Mouse (Mus musculus) embryo, embryonic 10 days (tissue): ENCODE data around the gene Fam186b.
"Not testable (repeated sequence)": the region's sequence is repeated elsewhere in the genome, so short reads cannot be mapped to it uniquely, and the experiment has no call there.

Experiments
- DNase-seq: peaks from one replicate; pipeline ENCODE4 v3.0.0-alpha.2; 2015; ENCODE audit warnings: low spot score

Fam186b gene

DNA sequence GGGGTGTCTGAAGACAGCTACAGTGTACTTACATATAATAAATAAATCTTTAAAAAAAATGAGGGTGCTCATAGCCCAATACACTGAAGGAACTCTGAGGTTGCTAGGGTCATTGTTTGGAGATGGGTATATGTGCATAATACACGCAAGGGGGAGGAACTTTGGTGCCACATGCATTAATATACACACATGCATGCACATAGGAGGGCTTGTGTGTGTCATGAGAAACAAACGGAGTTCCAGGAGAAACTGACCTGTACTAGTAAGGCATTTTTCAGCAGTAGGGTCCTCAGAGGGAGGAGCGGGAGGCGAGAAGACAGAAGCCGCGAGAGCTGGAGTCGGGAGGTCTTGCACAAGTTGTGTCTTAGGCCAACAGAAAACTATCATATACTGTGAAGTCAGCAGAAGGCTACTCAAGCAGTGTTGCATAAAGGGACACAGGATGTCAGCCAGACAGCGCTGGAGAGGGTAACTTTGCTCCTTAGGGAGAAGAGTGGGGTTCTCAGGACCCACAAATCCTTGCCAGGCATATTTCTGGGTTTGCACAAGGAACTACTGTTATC is 36.4 kb downstream of the Fam186b start:
- no peak for DNase-seq

DNA sequence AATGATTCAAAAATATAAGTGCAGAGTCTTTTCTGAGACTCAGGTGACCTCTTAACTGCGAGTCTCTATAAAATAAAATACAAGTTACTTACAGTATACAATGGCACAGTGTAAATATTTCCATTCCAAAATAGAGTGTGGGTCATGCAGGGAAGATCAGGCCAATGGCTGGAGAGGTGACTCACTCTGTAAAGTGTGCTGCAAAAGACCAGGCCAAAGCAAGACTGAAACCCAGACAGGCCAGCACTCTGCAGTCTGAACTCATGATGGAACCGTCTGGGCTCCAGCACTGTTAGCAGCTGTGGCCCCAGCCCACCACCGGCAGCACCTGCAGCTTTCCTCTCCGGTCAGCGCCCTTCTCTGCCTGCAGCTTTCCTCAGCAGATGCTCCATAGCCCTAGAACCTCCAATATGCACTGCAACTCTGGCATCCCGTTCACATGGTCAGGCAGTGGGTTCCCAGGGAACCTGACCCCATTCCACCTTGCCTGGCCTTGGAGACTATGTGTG is 40.4 kb downstream of the Fam186b start:
- DNase-seq = no peak

DNA sequence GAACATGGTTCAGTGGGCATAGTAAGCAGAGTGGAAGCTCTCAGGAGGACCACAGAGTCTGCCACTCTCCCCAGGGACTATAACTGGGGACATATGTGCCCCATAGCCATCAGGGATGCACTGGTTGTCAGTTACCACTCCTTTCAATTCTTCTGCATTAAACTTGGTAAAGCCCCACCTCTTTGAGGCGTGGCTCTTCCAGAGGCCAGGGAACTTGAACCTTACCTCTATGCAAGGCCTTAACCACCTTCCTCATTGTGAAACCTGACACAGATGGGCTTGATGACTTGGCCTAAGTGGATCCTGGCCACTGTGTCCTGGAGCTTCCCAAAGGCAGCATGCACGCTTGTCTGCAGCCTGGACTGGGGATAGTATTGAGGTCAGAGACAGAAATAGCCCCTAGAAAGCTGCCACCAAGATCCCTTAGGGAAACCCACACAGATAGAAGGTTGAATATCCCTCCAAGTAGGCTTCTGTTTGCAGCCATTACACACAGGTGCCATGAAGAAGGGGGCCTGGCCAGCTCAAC is 41.1 kb downstream of the Fam186b start:
- no peak for DNase-seq

DNA sequence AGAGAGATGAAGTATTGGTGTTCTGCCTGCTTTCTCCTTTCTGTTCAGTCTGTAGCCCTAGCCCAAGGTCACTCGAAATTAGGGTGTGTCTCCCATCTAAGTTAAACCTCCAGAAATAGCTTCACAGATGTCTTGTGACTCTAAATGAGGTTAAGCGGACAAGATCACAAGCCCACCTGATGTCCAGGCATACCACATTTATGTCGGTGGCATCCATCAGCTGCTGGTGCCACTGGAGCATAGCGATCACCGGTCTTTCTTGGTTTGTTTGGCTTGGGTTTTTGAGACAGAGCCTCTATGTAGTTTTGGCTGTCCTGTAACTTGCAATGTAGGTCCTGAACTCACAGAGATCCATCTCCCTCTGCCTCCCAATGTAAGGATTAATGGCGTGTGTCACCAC is 41.9 kb downstream of the Fam186b start:
- DNase-seq = no peak

DNA sequence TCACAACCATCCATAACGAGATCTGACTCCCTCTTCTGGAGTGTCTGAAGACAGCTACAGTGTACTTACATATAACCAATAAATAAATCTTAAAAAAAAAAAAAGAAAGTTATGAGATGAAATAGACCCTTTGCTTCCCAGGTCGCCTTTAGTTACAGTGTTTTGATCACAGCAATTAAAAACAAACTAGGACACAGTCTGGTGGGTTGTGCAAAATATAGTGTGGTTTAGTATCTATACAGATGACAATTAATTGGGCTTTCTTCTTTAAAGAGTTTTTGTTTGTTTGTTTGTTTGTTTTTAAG is 42.6 kb downstream of the Fam186b start:
- DNase-seq = not testable (repeated sequence)

DNA sequence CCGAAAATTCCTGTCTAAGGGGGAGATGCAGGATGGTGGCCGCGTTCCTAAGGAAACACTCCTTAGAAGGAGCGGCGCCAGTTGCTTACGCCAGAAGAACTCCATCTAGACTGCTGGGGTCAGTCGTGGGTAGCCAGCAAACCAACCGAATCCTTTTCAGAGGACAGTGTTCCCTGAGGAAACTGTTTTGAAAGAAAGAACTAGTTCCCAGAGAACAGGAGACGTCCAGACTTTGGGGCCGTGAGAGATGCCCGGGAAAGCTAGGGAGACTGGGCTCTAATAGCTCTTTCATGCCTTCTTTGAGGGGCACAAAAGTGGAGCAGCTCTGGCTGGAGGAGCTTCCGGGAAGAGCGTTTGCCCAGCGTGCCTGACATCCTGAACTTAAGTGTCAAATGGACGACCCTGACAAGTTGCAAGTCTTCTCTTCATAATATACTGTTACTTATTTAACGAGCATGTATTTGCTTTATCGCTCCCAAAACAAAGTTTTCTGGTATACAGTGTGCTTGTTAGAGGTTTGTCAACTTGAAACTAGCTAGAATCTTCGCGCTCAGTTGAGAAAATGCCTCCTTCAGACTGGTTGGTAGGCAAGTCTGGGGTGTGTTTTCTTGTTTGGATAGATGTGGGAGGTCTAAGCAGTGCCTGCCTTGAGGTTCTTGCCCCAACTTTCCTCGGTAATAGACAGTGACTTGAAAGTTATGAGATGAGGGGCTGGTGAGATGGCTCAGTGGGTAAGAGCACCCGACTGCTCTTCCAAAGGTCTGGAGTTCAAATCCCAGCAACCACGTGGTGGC is 43.1 kb downstream of the Fam186b start:
- peak; percentile 68 for DNase-seq

DNA sequence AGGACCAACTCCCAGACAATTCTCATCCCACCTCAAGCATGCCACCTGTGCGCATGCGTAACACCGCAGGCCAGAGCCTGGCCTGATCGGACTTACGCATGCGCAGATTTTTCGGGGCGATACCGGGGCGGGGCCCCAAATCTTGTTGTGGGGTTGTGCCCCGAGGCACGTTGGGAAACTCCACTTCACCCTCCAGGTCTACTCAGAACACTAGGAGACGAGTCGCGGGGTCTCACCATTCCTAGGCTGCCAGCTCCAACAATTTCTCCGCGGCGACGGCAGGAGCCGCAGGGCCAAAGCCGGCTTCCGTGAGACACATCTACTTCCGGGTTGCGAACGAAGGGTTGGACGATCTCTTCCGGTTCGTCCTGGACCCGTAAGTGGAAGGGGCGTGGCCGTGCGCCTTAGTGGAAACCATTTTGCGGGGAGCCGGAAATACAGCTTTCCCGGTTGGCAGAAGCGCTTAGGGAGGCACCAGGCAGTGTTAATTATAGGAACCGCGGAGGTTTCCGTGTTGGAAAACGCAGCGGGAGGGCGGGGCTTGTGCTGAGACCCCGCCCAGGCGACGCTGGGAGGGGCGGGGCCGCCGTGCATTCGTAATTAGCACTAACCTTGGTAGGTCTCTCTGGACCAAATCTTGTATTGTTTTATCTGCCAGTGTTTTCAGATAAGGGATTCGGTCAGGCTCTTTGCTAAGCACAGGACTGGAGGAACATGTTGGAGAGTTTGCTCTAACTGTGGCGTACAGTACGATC is 43.9 kb downstream of the Fam186b start, which contains the start of gene Mcrs1:
Gene Mcrs1, minus strand, starts transcription at position 336 of the 755 bp plus-strand sequence.
- DNase-seq = peak; percentile 100

DNA sequence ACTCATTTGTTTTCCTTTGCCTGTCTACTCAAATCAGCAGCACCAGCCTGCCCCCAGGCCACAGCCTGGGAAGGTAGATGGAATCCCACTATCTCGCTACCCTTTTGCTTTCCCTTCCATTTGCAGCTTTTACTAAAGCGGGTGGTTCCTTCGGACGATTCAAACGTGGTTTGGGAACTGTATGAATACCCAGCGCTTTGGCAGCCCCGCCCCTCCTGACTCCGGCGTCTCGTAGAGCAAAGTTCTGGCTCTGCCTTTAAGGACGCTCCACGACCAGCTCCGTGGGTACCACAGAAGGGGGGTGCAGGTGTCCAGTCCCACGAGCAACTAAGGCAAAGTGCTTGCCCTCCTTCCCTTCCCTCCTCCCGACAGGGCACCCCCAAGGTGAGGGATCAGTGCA is 44.6 kb downstream of the Fam186b start:
- DNase-seq = not testable (repeated sequence)

DNA sequence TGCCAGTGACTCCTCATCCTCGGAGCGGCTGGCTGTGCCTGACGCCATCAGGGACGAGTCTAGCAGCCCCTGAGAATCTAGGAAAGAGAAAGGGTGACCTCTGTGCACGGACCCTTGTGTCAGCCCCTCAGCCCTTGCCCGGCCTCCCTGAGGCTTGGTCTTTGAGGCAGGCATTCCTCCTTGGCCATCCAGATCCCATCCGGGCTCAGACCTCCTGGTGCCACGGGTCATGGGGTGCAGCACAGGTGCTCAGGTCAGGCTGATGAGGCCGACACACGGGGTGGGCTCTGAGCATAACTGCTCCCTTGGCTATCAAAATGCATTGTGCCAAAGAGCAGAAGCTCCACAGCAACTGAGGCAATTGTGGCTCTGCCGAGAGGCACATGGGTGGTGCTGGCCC is 45.8 kb downstream of the Fam186b start:
- DNase-seq = no peak

DNA sequence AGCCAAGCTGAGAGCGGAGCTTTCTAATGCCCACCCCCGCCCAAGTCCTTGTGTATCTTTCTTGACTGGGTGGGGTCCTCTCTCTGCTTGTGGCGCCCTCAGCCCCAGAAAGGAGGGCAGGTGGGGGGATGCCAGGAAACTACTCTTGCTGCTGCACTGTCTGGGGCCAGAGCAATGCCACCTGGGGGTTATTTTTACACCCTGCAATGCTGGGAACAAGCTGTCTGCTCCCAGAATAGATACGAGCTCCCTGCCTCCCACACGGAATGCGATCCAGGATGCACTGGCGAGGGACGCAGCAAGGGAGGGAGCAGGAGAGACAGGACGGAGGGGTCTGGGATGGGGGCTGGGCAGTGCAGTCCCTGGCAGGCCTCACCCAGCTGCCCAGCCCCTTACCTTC is 46.7 kb downstream of the Fam186b start:
- DNase-seq = no peak

DNA sequence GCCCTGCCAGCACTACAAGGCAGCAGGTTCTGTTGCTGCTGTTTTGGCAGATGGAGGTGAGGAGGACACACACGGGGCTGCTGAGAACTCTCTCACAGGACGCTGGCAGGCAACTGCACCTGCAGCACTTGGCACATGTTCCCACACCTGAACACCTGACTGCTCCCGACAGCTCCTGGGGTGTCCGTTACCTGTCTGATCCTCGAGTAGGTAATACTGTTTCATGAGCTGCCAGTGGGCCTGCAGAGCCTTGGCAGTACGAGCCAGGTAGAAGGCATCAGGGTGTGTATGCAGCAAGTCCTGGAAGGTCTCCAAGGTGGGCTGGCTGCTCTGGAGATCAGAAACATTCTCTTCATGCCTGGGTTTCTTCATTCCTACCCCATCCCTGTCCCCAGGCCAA is 49.0 kb downstream of the Fam186b start:
- DNase-seq = not testable (repeated sequence)

DNA sequence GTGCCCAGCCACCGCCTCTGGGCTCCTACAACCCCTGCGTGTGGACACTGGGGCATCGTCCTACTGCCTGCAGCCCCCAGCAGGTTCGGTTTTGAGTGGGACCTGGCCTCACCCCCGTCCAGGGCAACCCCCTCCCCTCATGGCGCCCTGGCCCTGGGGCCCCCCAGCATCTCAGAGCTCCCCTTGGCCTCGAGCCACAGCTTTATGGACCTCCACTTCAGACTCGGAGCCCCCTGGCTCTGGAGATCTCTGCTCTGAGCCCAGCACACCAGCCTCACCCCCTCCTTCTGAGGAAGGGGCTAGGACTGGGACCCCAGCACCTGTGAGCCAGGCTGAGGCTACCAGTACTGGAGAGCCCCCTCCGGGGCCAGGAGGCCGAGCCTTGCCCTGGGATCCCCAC is 53.6 kb downstream of the Fam186b start:
- DNase-seq = no peak

DNA sequence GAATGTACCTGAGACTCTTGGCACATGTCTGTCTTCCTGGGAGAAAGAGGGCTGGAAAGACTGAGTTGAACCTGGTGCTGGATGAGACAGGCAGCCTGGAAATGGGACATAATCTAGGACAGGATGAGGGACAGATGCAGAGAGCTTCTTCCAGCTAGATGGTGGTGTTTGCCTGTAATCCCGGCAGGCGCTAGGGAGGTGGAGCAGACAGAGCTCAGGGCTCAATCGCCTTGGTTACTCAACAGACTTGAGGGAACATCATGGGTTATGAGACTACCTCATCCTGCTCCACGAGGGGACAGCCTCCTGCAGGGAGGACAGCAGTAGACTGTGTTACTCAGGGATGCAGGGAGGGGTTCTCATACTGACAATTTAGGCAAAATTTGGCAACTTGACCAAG is 54.4 kb downstream of the Fam186b start:
- DNase-seq = no peak

DNA sequence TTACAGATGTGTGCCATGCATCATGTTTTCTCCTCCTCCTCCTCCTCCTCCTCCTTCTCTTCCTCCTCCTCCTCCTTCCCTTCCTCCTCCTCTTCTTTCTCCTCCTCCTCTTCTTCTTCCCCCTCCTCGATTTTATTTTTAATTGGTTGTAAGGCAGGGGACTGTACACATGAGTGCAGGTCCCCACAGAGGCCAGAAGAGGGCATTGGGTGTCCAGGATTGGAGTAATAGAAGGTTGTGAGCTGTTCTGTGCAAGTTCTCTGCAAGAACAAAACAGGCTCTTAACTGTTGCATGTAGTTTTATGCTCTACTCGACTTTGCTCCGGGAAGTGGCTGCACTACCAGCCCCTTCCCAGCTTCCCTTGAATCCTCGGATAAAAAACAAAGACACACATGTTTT is 55.6 kb downstream of the Fam186b start:
- no peak for DNase-seq

DNA sequence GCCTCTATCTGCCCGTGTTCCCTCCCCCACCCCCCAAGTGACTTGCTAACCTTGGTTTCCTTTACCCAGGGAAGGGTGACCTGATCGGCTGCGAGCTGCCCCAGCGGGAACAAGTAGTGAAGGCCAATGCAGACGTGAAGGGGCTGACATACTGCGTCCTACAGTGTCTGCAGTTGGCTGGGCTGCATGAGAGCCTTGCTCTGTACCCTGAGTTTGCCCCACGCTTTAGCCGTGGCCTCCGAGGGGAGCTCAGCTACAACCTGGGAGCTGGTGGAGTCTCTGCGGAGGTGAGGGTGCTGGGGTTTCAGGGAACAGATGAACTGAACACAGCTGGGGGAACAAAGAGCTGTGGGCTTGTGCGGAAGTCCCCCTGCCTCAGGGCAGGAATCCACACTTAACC is 57.7 kb downstream of the Fam186b start:
- no peak for DNase-seq

DNA sequence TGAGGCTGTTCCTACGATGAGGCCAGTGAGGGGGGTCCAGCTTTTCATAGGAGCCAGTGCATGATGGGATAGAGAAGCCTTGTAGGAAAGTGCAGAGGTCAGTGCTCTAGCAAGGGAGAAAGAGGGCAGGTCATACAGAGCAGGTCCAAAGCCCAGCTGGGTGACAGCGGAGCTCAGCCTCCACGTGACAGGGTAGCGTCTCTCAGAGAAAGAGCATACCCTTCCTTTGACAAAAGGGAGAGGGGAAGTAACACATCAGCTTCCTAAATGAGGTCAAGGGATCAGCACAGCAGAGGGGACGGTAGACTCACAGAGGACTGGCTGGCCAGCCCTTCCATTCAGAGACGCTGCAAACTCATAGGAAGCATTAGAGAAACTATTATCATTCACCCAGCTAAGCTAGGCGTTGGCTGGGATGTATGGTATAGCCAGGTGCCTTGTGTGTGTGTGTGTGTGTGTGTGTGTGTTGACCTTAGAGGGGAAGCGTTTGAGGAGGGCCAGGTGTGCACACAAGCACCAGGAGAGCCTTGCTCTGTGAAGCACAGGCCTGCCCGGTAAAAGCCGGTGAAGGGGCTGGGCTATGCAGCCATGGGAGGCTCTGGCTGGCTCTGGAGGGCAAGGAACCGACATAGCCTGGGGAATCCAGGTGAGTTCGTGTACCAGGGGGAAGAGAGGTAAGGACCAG is 61.2 kb downstream of the Fam186b start:
- no peak for DNase-seq

DNA sequence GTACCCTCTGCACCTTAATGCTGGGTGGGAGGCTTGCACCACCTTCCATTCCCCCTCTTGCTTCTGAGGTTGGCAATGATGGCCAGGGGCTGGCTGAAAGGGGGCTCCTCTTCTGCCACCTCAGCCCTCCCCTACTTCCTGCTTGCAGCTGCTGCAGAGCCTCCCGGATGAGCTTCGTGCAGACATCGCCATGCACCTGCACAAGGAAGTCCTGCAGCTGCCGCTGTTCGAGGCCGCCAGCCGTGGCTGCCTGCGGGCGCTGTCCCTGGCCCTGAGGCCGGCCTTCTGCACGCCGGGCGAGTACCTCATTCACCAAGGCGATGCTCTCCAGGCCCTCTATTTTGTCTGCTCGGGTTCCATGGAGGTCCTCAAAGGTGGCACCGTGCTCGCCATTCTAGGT is 62.0 kb downstream of the Fam186b start:
- no peak for DNase-seq

DNA sequence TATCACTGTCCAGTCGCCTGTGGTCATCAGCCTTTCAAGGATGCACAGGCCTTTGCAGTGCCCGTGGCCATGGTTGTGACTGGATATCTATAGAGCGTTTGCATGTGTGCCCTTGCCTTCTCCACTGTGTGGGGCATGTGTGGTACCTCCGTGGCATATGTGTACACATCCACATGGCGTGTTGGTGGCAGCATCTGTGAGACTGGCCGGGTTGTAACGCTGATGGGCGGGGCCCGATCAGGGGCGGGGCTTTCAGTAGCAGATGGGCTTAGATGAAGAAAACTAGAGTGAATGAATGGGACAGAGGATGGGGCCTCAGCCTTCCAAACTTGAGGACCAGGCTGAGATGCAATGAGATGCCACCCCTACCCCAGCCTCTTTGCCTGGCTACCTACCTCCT is 63.7 kb downstream of the Fam186b start:
- DNase-seq = no peak

DNA sequence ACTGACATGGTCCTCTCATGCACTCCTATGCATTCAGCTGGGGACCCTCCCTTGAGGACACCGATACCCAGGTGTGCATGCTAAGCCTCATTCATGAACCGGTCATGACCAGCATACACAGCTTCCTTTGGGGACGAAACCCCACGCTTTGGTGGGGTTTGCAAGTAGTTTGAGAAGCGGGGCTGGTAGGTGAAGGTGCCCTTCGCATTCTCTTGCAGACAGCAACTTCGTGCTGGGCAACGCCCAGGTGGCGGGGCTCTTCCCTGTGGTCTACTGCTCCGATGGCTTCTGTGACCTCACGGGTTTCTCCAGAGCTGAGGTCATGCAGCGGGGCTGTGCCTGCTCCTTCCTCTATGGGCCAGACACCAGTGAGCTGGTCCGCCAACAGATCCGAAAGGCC is 69.6 kb downstream of the Fam186b start:
- DNase-seq = no peak

DNA sequence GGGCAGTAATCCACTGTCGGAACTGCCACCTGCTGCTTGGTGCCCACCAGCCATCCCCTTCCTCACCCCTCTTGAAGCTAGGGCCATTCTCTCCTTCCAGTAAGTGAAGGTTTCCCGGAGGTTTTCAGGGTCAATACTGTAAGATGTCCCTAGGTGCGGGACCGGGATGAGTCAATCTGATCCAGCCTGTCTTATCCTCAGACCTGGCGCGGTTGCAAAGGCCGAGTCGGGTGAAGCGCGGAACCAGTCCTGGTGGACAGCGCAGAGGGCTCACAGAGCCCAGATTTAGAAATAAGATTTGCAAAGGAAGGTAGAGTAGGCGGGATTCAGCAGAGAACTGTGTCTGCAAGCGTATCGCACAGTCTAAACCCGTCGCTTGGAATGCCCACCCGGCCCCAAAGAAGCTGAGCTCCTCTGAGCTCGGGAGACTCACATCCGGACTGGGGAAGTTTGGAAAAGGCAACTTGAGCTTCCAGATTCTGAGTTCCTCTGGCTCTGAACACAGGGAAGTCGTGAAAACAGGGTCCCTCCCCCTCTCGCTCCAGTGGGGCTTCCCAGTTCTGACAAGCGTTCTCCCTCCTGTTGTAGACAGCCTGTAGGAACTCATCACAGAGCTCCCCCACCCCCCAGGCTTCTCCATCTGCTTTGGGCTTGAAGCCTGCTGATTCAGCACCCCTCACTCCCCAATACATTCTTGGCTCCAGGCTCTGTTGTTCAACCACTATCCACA is 70.4 kb downstream of the Fam186b start:
- DNase-seq = peak; percentile 31

DNA sequence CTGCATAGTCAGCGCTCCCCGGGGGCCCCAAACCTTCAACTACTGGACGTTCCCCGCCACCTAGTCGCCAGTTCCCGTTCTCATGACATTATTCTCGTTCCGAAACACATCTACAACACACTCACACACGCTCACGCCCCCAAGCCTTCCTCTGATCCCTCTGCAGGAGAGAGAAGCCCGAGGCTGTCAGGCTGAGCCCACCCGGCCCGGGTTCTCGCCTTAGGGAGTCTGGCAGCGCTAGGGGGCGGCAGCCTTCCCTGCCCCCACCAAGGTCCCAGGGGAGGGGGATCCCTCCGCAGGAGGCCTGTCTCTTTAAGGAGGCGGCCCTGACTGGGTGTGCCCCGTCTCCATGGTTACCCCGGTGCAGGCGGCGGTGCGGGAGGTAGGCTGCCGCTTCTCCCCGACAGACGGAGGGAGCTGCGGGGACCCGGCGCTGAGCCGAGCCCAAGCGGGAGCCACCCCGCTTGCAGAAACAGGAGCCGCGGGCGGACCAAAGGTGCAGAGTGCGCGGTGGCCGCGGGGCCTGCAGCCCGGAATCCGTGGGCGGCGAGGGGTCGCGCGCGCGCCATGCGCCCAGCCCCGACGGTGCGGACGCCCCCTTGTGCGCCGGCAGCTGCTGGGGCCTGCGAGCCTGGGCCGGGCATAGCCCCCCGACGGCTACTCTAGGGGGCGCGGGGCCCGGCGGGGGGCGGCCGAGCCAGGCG is 71.3 kb downstream of the Fam186b start, which contains the start of gene Kcnh3:
Gene Kcnh3, plus strand, starts transcription at position 654 of the 704 bp plus-strand sequence.
- DNase-seq = peak; percentile 47
